Mouse (Mus musculus) c-Kit-positive CD71-positive TER-119-negative erythroid progenitor cells, embryonic 14.5 days (primary cell): Measurements from ENCODE around the gene Scarf1.

ENCODE experiments used
- DNase-seq: peaks from one replicate; pipeline ENCODE4 v3.0.0-alpha.2; 2013; ENCODE audit warnings: low read depth

Scarf1 gene

DNA sequence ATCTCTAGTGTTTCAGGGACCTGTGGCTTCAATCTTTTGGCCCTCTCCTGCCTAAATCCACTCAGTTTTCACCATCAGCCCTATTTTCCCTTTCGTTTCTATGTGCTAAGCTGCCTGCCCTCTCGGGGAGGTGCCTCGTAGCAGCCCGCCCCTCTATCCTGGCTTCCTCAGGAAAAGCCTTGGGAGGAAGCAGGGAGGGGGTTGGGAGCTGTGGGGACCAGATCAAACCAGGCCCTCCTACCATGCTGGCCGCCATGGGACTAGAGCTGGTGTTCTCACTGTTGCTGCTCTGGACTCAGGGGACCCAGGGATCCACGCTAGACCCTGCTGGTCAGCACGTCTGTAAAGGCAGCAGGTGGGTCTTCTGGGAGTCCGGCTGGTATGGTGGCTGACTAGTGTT, at the start of gene Scarf1:
Gene Scarf1, plus strand, starts transcription at position 205 of the 400 bp plus-strand sequence.
- no peak for DNase-seq

DNA sequence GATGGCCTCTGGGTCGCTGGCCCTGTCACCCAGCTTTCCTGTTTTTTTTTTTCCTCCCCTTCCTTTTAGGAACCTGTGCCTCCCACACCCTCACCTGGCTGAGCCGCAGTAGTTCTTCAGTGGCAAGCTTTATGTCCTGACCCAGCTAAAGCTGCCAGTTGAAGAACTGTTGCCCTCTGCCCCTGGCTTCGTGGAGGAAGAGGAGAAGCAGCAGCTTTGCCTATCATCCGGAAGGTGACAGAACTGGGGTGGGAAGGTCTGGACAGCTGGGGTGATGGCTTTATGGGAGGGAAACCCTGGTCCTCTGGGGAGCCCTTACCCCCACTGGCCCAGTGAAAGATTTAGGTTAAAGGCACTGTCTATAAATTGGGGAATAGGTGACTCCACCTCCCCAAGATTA, 49.7 kb upstream of the Scarf1 start:
- no peak for DNase-seq

DNA sequence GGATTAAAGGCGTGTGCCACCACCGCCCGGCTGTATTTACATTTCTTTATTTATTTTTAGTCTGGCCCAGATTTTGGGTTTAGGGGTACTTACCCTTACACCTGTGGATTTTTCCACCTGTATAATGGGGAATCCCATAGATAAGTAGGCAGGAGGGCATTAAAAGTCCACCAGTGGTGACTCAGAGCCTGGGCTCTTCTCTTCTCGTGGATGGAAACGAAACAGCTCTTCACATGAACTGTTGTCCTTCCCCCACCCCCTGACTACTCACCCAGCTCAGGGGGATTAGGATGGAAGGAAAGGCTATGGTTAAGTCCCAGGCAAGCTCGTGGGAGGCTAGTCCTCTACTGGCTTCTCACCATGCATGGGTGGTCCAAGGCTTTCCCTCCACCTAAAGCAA, 48.9 kb upstream of the Scarf1 start:
- no peak for DNase-seq

DNA sequence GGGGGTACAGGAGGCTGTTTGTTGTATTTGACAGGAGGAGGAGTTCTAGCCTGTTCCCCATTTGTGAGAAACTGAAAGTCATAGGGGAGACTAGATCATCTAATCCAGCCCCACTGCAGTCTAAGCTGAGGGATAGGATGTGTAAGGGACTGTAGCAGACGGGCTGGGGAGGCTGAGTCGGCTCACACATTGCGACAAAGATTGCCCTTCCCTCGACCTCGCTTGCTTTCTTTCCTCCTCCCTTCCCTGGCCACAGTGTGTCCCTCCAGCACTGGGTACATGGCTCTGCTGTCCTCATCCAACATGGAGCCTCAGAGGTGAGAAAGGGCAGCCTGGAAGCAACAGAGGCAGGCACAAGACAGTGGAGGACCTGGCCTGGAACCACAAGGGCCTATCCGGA, 48.3 kb upstream of the Scarf1 start:
- no peak for DNase-seq

DNA sequence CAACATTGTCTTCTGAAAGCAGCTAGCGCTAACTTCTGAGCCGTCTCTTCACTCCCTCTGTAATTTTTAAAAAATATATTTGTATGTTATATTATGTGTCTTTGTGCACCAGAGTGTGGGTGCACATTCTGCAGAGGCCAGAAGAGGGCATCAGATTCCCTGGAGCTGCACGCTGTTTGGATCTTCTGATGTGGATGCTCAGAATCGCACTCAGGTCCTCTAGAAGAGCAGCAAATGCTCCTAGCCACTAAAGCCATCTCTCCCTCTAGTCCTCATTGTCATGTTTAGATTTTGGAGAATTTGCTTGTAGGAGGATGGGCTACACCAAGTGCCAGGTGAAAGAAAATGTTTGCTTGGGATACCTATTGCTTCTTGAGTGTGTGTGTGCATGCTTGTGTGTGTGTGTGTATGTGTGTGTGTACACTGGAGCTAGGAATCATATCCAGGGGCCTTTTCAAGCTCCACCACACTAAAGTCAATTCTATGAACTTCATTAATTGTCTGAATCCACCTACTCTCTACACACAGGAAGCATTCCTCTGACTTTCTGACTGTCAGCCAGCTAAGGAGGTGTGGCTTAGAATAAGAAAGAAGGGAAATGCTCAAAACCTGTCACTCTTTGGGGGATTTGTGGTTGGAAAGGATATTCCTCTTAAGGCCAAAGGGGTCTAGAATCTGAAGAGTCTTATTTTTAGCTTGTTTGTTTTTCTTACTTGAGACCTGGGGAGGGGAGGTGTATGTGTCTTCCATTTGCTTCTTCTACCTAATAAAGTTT, 46.4 kb upstream of the Scarf1 start:
- no peak for DNase-seq

DNA sequence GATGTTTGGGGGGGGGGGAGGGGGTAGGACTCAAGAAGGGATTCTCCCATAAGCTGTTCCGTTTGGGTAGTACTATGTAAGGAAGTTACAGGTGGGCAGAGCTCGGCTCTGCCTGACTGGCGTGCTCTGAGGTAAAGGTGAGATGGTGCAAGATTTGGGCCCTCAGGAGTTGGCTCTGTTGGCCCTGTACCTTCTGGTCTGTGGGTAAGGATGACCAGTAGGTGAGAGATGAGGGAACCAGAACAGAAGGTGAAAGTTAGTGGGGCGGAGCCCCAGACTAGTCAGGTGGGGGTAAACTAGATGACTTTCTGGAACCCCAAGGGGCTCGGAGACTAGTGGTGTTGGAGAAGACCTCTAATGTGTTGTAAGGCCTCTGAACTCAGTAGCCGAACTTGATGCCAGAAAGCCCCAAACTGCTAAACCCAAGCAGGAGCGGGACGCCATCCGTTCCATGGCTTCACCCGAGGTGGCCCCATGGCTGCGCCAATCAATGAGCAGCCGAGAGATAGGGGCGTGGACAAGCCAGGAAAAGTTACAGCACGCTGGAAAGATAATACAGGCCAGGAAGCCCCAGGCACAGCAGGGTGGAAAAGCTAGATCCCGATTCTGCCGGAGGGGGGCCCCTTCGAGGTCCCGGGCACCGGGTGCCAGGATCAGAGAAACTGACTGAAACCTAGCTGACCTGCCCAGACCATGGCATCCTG, 45.7 kb upstream of the Scarf1 start:
- DNase-seq, result no peak

DNA sequence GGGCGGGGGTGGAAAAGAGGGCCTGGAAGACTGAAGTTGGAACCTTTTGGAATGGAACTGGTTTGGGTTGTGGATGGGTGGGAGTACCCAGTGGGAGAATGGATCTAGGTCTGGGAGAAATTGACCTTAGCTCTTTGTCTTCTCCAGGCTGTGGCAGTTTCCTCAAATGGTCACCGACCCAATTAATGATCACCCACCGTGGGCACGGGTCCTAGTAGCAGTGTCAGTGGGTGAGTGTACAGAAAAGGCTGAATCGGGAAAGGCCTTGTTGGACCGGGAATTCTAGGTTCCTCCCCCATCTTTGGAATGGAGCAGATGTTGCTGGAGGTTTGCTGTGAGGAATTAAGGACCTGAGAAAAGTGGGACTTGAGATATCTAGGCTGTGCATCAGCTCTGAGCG, 44.9 kb upstream of the Scarf1 start:
- DNase-seq, result no peak

DNA sequence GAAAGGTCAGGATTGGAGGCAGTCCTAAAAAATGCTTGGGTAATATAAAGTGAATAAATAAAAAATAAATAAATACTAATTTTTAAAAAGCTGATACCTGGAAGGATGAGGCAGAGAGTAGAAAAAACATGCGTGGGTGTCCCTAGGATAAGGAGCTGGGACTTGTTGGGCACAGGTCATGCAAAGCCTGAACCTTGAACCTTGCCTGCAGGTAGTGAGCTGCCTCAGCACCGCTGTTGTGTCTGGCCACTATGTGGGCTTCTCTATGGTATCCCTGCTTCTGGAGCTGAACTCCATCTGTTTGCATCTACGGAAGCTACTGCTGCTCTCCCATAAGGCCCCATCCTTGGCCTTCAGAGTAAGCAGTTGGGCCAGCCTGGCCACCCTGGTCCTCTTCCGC, 44.1 kb upstream of the Scarf1 start:
- no peak for DNase-seq

DNA sequence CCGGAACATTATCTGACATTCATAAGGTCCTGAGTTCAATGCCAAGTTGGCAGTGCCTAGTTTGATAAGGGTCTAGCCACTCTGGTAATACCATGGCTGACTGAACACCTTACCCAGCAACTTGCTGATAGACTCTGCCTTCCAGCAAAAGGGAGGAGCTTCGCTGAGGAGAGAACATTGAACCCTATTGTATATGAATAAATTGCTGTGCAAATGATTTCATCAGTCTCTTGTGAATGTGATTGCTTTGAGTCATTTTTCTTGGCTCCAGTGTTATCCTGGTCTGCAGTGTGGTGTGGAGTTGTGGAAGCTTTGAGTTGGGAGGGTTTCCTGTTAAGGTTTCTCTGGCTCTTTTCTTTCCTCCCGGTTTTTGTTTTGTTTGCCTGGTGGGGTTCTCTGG, 42.7 kb upstream of the Scarf1 start:
- no peak for DNase-seq

DNA sequence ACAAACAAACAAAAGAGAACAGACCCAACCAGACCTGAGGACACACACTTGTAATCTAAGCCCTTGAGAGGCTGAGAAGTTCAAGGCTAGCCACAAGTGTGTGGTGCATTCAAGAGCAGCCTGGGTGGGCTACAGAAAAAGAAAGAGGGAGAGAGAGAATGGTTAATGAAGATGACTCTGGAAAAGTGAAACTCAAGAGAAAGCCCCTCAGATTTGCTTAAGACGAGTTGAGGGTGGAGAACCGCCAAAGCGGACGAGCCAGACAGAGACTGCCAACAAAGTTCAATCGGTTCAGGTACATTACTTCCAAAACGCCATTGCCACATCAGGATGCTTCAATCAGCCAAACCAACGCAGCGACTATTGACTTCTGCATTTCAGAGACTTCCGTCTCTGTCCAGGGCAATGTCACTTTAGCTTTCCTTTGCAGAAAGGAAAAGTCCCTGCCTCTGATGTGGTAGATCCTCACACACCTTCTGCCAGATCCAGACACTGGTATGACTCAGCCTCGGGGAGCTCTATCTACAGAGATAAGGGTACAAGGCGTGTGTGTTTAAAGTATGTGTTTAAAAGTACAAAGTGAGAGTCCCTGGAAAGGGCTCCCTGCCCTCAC, 40.8 kb upstream of the Scarf1 start:
- DNase-seq, result no peak

DNA sequence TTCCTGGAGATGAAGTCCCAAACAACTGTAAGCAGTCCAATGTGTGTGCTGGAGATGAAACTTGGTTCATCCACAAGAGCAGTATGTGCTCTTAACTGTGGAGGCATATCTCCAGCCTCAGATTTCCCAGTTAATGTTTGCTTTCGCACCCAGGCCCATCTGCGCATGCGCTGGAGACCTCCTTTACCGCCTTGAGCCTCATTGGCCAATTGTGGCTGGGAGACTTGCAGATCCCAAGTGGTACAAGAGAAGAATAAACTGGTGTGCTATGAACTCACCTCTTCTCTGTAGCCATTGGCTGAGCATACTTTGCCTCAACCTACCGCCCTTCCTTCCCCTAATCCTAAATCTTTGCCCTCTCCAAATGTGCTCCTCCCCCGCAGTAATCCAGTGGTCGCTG, 40.0 kb upstream of the Scarf1 start:
- DNase-seq, result no peak

DNA sequence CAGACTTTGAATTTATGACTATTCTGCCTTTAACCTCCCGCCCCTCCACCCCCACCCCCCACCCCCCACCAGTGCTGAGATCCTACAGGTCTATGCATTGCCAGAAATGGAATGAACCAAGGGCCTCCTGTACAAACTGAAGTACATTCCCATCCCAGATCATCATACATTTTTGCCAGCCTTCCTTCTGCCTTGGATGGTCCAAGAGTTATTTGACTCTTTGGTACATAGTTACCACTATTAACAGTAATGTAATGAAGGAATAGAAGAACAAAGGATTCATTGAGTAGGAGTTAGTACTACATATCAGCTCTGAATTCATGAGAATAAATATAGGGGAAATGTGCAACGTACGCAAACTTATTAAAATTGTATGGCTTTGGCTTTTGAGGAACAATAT, 27.1 kb upstream of the Scarf1 start:
- no peak for DNase-seq

DNA sequence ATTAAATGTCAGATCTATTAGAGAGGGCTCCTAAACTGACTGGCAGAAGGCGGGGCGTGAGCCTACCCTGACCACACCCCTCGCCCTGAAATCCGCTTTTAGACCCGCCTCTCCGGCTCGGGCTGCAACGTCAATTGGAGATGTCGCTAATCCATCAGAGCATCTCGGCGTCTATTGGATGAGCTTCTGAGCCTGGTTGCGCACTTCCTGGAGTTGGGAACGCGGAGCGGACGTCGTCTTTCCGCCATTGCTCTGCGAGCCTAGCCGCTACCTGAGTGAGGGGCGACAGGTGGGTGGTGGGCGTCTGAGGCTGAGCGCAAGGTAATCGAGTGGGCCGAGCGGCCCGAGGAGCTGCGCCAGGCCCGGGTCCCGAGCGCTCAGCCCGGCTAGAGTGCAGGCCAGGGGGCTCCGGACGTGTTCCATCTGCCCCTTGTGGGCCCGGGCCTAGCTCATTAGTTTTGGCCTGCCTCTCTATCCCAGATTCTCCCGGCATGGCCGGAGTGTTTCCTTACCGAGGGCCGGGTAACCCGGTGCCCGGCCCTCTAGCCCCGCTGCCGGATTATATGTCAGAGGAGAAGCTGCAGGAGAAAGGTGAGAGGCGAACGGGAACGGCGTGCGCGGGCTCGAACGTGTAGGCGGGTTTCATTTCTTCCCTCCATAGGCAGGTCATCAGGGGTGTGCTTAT, 26.6 kb upstream of the Scarf1 start, which contains the start of gene Prpf8:
Gene Prpf8, plus strand, starts transcription at position 216 of the 685 bp plus-strand sequence.
- peak; percentile 96 for DNase-seq

DNA sequence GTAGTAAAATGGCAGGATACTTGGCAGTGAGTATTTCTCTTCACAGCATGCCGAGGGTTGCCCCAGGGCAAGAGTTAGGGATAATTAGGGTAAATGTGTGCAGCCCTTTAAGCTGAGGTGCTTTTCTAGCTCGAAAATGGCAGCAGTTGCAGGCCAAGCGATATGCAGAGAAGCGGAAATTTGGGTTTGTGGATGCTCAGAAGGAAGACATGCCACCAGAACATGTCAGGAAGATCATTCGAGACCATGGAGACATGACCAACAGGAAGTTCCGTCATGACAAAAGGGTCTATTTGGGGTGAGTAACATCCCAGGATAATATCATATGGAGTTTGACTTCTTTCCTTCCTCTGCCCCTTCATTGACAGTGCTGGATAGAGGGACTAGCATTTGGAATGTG, 25.8 kb upstream of the Scarf1 start:
- DNase-seq, result no peak

DNA sequence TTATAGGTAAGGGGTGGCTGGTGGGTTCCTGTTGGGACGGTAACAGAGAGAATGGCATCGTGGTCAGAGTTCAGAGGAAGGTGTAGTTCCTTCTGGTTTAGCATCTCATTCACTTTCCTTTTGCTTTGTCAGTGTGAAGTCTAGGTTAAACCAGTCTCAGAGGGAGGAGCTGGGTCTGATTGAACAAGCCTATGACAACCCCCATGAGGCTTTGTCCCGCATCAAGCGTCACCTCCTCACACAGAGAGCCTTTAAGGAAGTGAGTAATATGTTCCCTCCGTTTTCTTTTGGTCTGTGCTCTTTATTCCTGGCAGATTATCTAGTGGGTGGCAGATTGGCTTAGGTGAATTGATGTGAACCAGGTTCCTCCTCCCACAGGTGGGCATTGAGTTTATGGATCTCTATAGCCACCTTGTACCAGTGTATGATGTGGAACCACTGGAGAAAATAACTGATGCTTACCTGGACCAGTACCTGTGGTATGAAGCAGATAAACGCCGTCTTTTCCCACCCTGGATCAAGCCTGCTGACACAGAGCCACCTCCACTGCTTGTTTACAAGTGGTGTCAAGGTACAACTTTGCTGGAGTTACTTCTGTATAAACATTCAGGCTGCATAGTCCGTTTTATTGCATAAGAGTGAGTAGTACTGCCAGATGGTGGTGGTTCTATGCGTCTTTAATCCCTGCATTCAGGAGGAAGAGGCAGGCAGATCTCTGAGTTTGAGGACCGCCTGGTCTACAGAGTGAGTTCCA, 18.9 kb upstream of the Scarf1 start:
- no peak for DNase-seq

DNA sequence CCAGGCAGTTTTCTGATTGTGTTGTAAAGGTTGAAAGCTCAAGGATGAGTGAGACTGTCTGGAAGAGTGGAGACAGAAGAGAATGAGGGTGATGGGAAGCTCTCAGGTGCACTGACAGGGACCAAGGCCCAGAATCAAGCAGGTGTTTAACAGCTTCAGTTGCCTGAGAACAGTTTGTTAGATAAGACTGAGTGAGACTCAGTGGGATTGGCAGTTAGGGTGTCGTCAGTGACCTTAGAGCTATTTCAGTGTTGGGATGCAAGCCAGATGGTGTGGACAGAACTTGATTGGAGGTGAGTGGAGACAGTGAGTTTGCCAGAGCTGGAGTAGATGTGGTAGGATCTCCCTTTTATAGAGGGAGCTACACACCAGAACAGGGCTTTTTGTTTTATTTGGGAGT, 15.2 kb upstream of the Scarf1 start:
- DNase-seq, result no peak

DNA sequence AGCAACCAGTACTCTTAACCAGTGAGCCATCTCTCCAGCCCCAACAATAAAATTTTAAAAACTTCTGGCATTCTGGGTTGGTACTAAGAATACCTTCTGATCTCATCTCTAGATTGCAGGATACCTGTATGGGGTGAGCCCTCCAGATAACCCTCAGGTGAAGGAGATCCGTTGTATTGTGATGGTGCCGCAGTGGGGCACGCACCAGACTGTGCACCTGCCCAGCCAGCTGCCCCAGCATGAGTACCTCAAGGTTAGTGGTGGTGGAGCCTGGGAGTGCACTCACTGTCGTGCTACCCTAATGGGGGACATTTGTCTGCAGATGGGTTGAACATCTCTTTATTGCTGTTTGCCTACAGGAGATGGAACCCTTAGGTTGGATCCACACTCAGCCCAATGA, 5.2 kb upstream of the Scarf1 start:
- DNase-seq, result no peak

DNA sequence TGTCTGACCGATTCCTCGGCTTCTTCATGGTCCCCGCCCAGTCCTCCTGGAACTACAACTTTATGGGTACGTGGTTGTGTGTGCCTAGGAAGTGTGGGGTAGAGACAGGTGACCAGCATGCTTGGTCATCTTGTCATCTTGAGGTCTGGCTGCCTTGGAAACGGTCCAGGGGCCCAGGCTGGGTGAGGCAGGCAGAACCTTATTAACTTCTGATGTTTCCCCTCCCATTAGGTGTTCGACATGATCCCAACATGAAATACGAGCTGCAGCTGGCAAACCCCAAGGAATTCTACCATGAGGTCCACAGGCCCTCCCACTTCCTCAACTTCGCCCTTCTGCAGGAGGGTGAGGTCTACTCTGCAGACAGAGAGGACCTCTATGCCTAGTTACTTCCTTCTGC, 4.4 kb upstream of the Scarf1 start:
- DNase-seq, result no peak

DNA sequence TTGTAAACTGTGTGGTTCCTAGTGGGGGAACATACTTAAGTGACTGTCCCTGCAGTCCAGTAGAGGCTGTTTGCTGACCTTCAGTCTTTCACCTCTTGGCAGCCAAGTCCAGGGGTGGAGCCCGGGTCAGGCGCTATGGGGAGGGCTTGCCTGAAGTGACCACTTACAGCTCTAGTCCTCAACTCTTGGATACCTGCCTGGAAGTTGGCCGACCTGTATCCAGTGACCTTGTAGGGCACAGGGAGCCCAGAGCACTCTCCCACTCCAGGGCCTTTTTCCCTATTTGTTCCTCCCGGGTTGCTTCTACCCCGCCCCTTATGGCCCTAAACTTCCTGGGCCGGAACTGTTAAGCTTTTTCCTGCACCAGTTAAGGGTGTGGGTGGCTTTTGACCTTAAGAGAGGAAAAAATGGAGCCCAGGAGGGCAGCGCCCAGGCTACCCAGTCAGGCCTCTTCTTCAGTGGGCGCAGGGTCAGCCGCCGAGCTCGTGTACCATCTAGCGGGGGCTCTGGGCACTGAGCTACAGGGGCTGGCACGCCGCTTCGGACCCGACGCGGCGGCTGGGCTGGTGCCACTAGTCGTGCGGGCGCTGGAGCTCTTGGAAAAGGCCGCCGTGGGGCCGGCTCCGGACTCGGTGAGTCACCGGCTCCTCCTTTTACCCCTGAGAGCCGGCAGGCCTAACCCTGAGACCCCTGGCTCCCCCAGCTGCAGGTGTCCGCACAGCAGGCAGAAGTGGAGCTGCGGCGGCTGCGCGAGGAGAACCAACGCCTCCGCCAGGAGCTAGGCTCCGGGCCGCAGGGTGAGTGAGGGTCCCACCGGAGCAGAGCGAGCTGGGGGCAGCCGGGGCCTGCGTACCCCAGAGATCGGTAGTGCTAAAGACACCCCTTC, 3.4 kb upstream of the Scarf1 start, which contains the start of gene Rilp:
Gene Rilp, plus strand, starts transcription at position 354 of the 886 bp plus-strand sequence.
- DNase-seq, result no peak

DNA sequence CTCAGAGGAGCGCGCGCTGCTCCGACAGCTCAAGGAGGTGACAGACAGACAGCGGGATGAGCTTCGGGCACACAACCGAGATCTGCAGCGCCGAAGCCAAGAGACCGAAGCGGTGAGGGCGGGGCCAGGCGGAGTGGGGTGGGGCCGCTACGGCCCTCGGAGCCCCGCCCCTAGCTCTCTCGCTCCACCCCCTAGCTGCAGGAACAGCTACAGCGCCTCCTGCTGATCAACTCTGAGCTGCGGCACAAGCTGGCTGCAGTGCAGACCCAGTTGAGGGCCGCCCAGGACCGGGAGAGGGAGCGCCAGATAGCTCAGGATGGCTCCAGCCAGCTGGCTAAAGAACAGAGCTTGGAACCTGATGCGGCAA, 2.7 kb upstream of the Scarf1 start:
- peak; percentile 83 for DNase-seq

DNA sequence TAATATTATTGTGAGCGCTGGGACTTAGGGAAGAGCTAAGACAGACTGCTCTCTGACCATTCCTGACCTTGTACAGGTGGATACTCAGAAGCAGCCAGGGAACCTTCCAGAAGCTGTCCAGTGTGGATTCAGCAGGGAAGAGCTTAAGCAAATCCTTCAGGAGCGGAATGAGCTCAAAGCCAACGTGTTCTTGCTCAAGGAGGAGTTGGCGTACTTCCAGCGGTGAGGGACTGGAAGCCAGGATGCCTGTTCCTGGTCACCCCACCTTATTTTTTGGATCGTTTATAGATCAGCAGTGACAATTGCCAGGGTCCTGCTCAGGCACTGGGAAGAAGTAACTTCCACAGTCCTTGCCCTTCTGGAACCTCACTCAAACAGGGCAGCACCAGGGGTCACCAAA, 2.1 kb upstream of the Scarf1 start:
- DNase-seq, result no peak
